Mouse (Mus musculus) left cerebral cortex, adult 18-20 months (tissue): ENCODE data around the gene Dhx16. TPM values are rescaled to one million over a fixed set of nuclear protein-coding genes. Genes with fewer than 3 reads are reported as not detected.
"Not testable (repeated sequence)": the region's sequence is repeated elsewhere in the genome, so short reads cannot be mapped to it uniquely, and the experiment has no call there.

ENCODE experiments used
- DNase-seq, 2 experiments: peaks; one replicate each; pipeline ENCODE4 v3.0.0; 2021 to 2022; ENCODE audit warnings: low spot score in 2 of 2, mixed read lengths in 1 of 2
- microRNA-seq, 2 experiments: library from miRNA; unstranded; fragments of <30 nt; microRNA quantifications; one replicate each; pipeline ENCODE4 v1.2.0; 2021
- total RNA-seq, 2 experiments: library from RNA; stranded (reverse); gene quantifications; 2 replicates each; pipeline ENCODE4 v1.2.3; 2021

The Dhx16 gene
- total RNA-seq, 2 experiments from 2014 or later, result 30.6 to 32.3 TPM

DNA sequence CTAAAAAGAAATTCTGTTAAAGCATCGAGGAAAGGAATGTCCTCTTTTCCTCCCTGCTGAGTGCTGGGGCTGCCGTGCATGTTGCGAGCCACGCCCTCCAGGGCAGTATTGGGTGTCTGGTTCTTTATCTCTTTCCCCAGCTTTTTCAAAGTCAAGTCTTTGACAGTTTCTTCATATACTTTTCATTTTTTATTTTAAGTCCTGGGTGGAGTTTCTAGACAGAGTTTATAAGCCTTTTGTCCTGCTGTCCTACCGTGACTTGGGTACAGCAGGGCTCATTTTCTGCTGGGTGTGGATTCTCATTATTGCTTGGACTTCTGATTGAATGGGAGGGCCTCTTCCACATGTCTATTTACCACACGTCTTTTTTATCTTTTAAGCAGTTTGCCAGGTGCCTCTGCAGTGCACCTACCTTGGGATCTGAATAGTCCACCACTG lies 40.3 kb downstream of the Dhx16 start:
- no peak for DNase-seq

DNA sequence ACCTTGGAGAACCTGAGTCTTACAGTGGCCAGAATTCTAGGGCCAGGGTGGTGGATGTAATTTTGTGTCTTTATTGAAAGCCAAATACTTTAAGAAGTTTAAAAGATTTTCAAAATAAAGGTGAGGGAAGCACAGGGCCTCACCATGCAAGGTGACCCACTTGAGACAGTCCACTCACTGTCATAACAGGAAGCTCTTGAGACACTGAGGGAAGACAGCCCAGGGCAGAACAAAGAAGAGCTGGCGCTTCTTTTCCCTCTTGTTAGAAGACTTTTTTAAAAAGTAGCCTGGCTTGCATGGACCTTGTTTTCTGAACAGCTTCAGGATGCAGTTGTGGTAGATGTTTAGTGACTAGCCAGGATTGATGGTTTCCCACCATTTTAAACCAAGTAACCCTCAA lies 40.8 kb downstream of the Dhx16 start:
- DNase-seq, result no peak

DNA sequence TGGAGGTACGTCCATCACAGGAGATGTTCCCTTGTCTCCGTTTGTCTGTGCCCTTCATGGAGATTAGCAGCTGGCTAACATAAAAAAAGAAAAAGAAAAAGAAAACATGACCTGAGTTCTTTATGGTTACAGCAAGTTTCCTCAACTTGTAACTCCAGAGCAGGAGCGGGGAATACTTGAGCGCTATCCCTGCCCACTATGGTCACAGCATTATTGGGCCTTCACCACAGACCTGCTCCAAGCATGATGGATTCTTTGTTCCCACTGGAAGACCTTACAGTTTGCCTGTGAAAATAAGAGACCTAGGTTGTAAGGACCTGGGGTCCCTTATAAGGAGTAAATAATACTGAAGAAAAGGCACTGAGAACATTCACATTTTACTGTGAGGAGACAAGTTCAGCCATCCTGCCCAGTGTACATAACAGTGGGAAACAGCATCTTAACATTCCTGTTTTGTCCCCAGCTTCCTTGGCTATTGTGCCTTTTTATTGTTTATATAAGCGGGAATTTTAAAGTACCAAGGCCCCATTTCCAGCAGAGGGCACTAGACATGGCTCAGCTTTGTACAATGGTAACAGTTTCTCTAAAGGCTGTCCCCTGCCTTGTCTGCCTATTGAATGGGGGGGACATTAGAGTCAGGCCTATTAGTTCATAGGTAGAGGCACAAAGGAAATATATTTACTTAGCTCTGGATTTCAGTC lies 41.4 kb downstream of the Dhx16 start:
- no peak for DNase-seq

DNA sequence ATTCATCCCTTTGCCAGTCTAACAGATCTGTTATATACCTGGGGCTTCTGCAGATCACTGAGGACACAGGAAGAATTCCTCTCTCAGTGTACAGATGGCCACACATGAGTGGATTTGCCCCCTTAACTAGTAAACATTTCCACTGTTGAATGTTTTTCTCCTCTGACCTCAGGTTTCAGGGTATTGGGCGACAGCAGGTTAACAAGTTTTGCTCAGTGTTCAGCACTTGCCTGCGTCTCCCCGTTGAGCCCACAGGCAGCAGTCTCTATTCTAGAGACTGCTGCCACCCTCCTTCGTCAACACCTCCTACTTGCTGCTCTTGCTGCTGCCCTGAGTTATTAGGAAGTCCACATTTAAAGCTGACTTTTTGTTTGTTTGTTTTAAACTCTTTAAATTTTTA lies 42.1 kb downstream of the Dhx16 start:
- DNase-seq, result no peak

DNA sequence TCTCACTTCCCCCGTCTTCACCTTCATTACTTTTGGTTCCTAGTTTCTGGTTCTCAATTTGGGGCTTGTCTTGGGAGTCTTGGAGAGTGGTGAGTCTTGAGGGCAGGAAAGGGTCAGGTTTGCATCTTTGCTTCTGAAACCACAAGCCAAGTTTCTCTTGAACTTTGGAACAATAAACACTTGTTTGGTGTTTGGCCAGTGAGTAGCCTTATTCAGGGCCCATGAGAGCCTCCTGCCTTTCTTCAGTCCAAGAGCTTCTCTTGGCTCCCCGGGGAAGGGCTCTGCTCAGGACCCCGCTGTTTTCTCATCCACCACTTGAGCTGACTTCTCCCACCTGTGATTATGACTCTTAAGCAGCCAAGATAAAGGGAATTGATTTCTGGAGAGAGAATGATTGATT lies 42.9 kb downstream of the Dhx16 start:
- no peak for DNase-seq

DNA sequence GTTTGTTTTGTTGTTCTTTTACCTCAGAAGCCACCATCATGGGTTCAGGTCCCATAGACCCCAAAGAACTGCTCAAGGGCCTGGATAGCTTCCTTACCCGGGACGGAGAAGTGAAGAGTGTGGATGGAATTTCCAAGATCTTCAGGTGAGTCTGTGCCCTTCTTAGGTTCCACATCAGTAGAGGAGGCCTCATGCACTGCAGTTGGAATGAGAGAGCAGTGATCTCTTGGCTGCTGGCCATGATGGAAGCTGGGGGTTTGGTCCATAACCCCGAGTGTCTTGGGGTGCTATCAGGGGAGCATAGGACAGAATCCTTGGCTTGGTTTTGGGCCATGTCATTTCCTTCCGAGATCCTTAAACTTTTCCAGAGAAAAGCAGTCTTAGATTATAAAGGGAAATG lies 43.7 kb downstream of the Dhx16 start:
- no peak for DNase-seq

DNA sequence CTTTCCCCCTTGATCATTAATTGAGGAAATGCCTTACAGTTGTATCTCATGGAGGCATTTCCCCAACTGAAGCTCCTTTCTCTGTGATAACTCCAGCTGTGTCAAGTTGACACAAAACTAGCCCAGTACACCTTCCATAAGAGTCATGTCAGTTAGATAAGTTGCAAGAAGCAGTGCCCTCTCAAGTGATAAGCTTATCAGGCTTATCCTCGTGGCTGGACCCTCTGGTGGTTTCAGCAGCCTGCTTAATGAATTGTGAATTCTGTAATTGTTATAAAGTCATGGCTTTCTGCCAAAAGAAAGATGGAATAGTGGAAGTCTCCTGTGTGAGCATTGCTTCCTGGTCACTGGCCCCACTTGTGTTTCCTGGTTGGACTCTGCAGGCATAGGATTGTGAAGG lies 47.9 kb downstream of the Dhx16 start:
- no peak for DNase-seq

DNA sequence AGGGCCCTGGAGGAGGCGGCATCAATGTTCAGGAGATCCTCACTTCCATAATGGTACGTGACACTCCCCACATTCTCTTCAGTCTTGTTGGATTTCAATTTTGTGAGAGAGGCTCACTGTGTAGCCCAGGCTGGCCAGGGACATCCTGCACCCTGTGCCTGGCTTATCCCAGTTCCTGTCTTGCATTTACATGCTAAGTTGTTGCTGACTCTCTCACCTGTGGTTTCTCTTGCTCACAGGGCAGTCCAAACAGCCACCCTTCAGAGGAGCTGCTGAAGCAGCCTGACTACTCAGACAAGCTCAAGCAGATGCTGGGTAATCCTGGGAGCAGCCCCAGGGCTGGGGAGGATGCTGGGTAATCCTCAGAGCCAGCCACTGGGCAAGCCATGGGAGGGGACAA lies 49.9 kb downstream of the Dhx16 start:
- DNase-seq, result no peak

DNA sequence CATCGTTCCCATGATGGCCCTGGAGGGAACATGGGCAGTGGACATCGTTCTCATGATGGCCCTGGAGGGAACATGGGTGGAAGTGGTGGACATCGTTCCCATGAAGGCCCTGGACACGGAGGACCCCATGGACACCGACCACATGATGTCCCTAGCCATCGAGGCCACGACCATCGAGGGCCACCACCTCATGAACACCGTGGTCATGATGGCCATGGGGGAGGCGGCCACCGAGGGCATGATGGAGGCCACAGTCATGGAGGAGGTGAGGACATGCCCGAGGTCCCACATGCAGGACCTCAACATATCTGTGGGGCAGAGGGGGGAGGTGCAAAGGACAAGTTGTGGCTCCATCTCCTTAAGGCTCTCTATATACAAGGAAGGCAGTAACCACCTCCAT lies 51.0 kb downstream of the Dhx16 start:
- no peak for DNase-seq

DNA sequence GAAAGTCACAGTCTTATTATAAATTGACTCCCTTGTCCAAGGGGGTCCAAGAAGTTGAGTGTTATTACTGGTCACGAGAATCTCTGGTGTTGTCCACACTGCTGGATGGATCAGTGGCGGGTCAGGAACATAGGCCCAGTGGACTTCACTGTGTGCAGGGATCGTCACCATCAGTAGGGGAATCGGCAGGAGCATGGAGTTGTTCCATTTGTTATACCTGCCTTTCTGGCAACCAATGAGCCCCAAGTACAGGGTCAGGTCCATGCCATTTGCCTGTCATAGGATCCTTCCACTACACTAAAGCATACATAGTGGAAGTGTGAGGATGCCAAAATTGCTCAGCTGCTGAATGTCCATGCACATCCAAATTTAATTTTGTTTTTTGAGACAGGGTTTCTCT lies 53.0 kb downstream of the Dhx16 start:
- DNase-seq, result no peak

DNA sequence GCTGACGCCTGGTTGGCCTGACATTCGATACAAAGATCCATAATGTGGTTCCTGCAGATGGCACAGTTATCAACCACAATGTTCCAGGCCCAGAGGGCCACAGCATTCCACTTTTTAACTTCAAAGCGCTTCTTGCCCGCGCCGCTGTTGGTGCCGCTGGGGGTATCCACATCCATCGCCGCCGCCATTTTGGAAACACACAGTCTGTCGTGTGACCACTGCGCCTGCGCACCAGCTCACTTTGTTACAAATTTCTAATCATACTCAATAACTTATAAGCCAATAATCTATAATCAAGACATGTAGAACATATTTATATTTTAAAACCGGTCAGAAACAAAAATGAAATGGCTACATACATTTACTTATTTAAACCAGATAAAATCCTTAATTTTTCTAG lies 56.1 kb downstream of the Dhx16 start:
- DNase-seq, result not testable (repeated sequence)

DNA sequence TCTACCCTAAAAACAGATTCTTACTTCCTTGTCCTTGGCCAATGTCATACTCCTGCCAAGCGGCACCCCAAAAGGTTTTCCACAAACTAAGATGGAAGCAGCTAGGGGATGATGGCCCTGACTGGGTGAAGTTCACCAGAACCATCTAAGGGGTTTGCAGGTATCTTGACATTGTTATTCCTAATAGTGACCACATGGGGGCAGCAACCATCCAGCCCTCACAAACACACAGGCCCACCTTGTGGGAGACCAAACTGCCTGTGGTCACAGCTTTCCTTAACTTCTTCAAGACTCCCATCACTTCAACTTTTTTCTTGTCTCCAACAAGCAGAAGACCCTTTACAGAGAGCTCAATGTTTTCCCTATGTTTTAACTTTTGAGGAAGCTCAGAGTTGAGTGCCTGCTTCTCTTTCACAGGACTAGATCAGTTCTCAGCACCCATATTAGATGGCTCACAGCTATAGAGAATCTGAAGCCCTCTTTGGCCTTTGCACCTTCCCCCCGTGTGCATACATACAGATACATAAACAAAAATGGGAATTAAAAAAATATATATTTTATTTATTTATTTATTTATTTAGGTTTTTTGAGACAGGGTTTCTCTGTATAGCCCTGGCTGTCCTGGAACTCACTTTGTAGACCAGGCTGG lies 58.2 kb downstream of the Dhx16 start:
- DNase-seq, result no peak

DNA sequence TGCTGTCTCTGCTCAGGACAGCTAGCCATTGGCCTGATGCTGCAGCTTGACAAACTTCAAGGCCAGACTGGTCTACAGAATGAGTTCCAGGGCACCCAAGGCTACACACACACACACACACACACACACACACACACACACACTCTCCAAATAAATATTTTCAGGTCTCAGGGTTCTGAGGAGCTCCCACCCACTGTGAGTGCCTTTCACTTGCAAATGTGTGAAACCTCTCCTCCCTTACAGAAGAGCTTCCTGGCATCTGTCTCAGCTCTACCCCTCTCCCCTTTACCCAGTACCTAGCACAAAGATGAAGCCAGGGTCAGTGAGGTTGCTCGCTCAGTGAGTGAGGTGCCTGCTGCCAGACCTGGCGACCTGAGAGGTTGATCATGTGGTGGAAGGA lies 59.5 kb downstream of the Dhx16 start:
- DNase-seq, result no peak

DNA sequence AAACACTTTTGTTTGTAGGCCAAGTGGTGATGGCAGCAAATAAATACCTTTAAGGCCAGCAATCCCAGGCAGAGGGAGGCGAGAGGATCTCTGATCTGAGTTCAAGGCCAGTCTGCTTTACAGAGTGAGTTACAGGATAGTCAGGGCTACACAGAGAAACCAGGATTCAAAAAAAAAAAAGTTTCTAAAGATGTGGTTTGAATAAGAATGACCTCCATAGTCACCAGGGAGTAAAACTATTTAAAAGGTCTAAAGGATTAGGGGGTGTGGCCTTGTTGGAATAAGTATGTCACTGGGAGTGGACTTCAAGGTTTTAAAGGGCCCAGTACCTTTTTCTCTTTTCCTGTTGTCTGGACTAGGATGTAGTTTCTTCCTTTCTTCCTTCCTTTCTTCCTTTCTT lies 60.3 kb downstream of the Dhx16 start:
- DNase-seq, result no peak

Small RNA genes within 50 kb of the gene (microRNA-seq; reads per million reads assigned to microRNA genes)
- gene Gm28033, result 0 to 0.42 reads per million in 2 experiments
- 0 reads per million in 2 experiments for gene Mir1894

Other genes starting within 250 kb of the Dhx16 start
- gene Mucl3, start 236.1 kb upstream of the Dhx16 start, total RNA-seq, result not detected
- 10 to 100 TPM; 34.3 to 35.1 TPM for gene Vars2, start 212.2 kb upstream of the Dhx16 start, total RNA-seq
- gene Gtf2h4, start 206.1 kb upstream of the Dhx16 start, total RNA-seq, result 10 to 100 TPM; 26.7 to 37.5 TPM
- 10 to 100 TPM; 49.0 to 51.5 TPM for gene Ddr1, start 175.2 kb upstream of the Dhx16 start, total RNA-seq
- gene Ier3, start 58.1 kb upstream of the Dhx16 start, total RNA-seq, result 10 to 100 TPM; 16.0 to 21.3 TPM
- gene Flot1, start 56.6 kb upstream of the Dhx16 start, total RNA-seq, result 100 to 1,000 TPM; 127 to 158 TPM
- gene Tubb5, start 41.5 kb upstream of the Dhx16 start, total RNA-seq, result 100 to 1,000 TPM; 442 to 465 TPM
- 10 to 100 TPM; 17.6 to 17.7 TPM for gene Mdc1, start 38.3 kb upstream of the Dhx16 start, total RNA-seq
- gene Nrm, start 18.5 kb upstream of the Dhx16 start, total RNA-seq, result 1 to 10 TPM; 2.0 to 2.6 TPM
- gene Ppp1r18, start 14.2 kb upstream of the Dhx16 start, total RNA-seq, result 1 to 10 TPM; 8.9 to 9.1 TPM
- gene 2310061I04Rik, start 17.6 kb downstream of the Dhx16 start, total RNA-seq, result 10 to 100 TPM; 56.4 to 57.5 TPM
- 10 to 100 TPM; 53.6 to 56.3 TPM for gene Atat1, start 30.3 kb downstream of the Dhx16 start, total RNA-seq
- 10 to 100 TPM; 39.9 to 41.3 TPM for gene Mrps18b, start 36.6 kb downstream of the Dhx16 start, total RNA-seq
- gene Ppp1r10, start 36.6 kb downstream of the Dhx16 start, total RNA-seq, result 10 to 100 TPM; 62.9 to 63.7 TPM
- gene Abcf1, start 89.9 kb downstream of the Dhx16 start, total RNA-seq, result 10 to 100 TPM; 69.4 to 71.6 TPM
- 100 to 1,000 TPM; 195 to 197 TPM for gene Gnl1, start 100.0 kb downstream of the Dhx16 start, total RNA-seq
- gene Prr3, start 100.4 kb downstream of the Dhx16 start, total RNA-seq, result 10 to 100 TPM; 36.6 to 37.5 TPM
- 1 to 10 TPM; 1.5 to 2.2 TPM for gene H2-T24, start 140.7 kb downstream of the Dhx16 start, total RNA-seq
- gene H2-T23, start 153.0 kb downstream of the Dhx16 start, total RNA-seq, result 10 to 100 TPM; 15.6 to 19.9 TPM
- 10 to 100 TPM; 18.5 to 20.8 TPM for gene H2-T22, start 162.9 kb downstream of the Dhx16 start, total RNA-seq
- gene Gm6034, start 163.1 kb downstream of the Dhx16 start, total RNA-seq, result not detected
- 1 to 10 TPM; 1.4 TPM for gene Gm11127, start 178.6 kb downstream of the Dhx16 start, total RNA-seq
- gene Gm19684, start 241.9 kb downstream of the Dhx16 start, total RNA-seq, result not detected
- gene Gm7030, start 249.6 kb downstream of the Dhx16 start, total RNA-seq, result not detected